Mouse (Mus musculus) heart, adult 2 months (tissue): ENCODE data around the gene Dhx40.

Experiments
- CTCF ChIP-seq: fragments of 200-600 bp; IDR thresholded peaks from 2 replicates; pipeline ENCODE4 v1.8.1; 2022; ENCODE audit warnings: antibody characterized with exemption, mild to moderate bottlenecking, moderate library complexity
- EP300 ChIP-seq: fragments of 200-500 bp; IDR thresholded peaks from 2 replicates; pipeline ENCODE4 v1.6.1; 2011; ENCODE audit warnings: low read depth, low read length, control low read depth; ENCODE audit not compliant: insufficient read depth

GRCm38 (mm10) chr11:86741505-86741904, 66.0 kb downstream of the Dhx40 start:
- TF ChIP-seq EP300 (no peak), CTCF (no peak)
